Mouse (Mus musculus) kidney, embryonic 15.5 days (tissue): ENCODE measurements around the gene Cdk4. TPM values are rescaled to one million over a fixed set of nuclear protein-coding genes. Genes with fewer than 3 reads are reported as not detected.

Source experiments
- ATAC-seq: fragments of 200-750 bp; cut with Nextera tagmentation; replicated peaks from 2 replicates; pipeline ENCODE4 v1.8.0; 2017; ENCODE audit warnings: moderate TSS enrichment; ENCODE audit not compliant: low FRiP score
- H3K27ac ChIP-seq: fragments of 300-500 bp; sonication (generic); 2 replicates; pipeline ENCODE4 v1.5.1; 2015; ENCODE audit warnings: mild to moderate bottlenecking, inconsistent platforms
- H3K27me3 ChIP-seq: fragments of 300-500 bp; sonication (generic); 2 replicates; pipeline ENCODE4 v1.6.1; 2015; ENCODE audit warnings: inconsistent platforms
- H3K36me3 ChIP-seq: fragments of 300-500 bp; sonication (generic); 2 replicates; pipeline ENCODE4 v1.6.1; 2015; ENCODE audit warnings: inconsistent platforms
- H3K4me1 ChIP-seq: fragments of 300-500 bp; sonication (generic); 2 replicates; pipeline ENCODE4 v1.6.1; 2015; ENCODE audit warnings: inconsistent platforms
- H3K4me2 ChIP-seq: fragments of 300-500 bp; sonication (generic); 2 replicates; pipeline ENCODE4 v1.6.1; 2015; ENCODE audit warnings: moderate library complexity, mild to moderate bottlenecking, inconsistent platforms
- H3K4me3 ChIP-seq: fragments of 300-500 bp; sonication (generic); replicated peaks from 2 replicates; pipeline ENCODE4 v1.5.1; 2015; ENCODE audit warnings: mild to moderate bottlenecking, inconsistent platforms
- H3K9ac ChIP-seq: fragments of 300-500 bp; sonication (generic); 2 replicates; pipeline ENCODE4 v1.6.1; 2015; ENCODE audit warnings: mild to moderate bottlenecking, inconsistent platforms
- H3K9me3 ChIP-seq: fragments of 300-500 bp; sonication (generic); replicated peaks from 2 replicates; pipeline ENCODE4 v1.6.1; 2016; ENCODE audit warnings: inconsistent platforms
- whole genome bisulfite sequencing: fragments of 180-500 bp; shearing (Covaris S2); methylation state at CpG from one replicate; pipeline ENCODE4 v1.1.7; 2015; ENCODE audit warnings: mixed read lengths; 5-methylcytosine and 5-hydroxymethylcytosine counted together
- polyA plus RNA-seq: library from polyadenylated mRNA; unstranded; fragments of >200 nt; fragmentation: Nextera tagmentation; extraction: Ambion mirVana; gene quantifications from 2 replicates; pipeline ENCODE4 v1.2.1, GENCODE M21; 2015

Gene Cdk4
- polyA plus RNA-seq, 1 experiment from 2014 or later: 1,852 TPM

- no peak for ATAC-seq
- H3K9ac ChIP-seq: no peak overlapping the region
- no peak overlapping the region for H3K4me3 ChIP-seq
- 45% methylated on average over 4 of the region's 4 CpGs for WGBS
- H3K4me2 ChIP-seq: no peak overlapping the region
- H3K4me1 ChIP-seq: peaks cover 23% of the 10 kb centered on the region
- H3K27ac ChIP-seq: no peak overlapping the region
- H3K36me3 ChIP-seq: peaks cover 27% of the 10 kb centered on the region
- H3K27me3 ChIP-seq: peaks cover 64% of the 10 kb centered on the region
- H3K9me3 ChIP-seq: no peaks in the 10 kb centered on the region
Measured at GRCm38 (mm10) chr10:127092742-127093141, 29.4 kb downstream of the Cdk4 start.

DNA sequence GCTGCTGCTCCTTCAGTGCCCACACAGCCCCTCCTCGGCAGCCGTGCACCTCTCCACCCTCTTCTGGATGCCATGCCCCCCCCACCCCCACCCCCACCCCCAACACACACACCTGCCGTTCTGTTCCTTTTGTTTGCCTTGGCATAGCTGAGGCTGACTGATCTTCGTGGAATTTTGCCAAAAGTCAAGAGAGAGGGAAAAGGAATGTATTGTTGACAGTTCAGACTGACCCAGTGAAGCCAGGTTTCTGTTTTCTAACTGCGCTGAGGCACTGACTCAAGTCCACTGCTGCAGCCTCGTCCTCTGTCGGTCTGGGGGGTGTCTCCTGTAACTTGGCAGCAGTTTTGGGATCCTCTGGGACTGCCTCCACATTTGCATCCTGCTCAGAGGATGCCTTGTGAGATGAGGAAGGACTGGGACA lies 31.1 kb downstream of the Cdk4 start:
- no peak overlapping the region for H3K4me2 ChIP-seq
- 48% methylated on average over 7 of the region's 7 CpGs for WGBS
- peaks cover 48% of the 10 kb centered on the region for H3K27me3 ChIP-seq
- no peak overlapping the region for H3K27ac ChIP-seq
- H3K4me3 ChIP-seq: no peak overlapping the region
- H3K9me3 ChIP-seq: no peaks in the 10 kb centered on the region
- no peak for ATAC-seq
- H3K36me3 ChIP-seq: peaks cover 43% of the 10 kb centered on the region
- peaks cover 23% of the 10 kb centered on the region for H3K4me1 ChIP-seq
- no peak overlapping the region for H3K9ac ChIP-seq

DNA sequence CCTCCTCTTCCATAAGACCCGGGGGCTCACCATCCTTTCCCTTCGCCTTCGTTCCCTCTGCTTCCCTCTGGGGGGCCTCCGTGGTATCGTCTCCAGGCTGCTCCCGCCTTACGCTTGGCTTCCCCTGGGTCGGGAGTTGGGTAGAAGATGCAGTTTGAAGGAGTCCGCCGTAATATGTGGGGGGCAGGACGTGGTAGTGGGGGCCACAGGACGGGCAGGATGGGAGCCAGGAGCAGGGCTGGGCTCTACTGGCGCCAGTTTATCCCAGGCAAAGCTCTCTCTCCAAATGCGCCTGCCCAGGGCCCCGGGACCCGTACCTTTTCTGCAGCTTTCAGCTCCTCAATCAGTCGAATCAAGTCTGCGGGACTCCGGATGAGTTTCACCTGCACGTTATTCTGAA lies 35.2 kb downstream of the Cdk4 start:
- Histone ChIP-seq H3K27ac (no peak overlapping the region), H3K27me3 (peaks cover 7% of the 10 kb centered on the region), H3K4me1 (peaks cover 5% of the 10 kb centered on the region), H3K4me3 (no peak overlapping the region), H3K36me3 (peaks cover 53% of the 10 kb centered on the region), H3K9ac (no peak overlapping the region), H3K4me2 (no peak overlapping the region), H3K9me3 (no peaks in the 10 kb centered on the region)
- WGBS: 82% methylated on average over 20 of the region's 20 CpGs
- ATAC-seq: no peak

- no peak for ATAC-seq
- H3K27me3 ChIP-seq: 0 out of 2 replicates have a peak, but pooled peaks cover under 1% of the 10 kb centered on the region
- H3K9ac ChIP-seq: no peak overlapping the region
- WGBS: 84% methylated on average over 10 of the region's 10 CpGs
- H3K4me3 ChIP-seq: no peak overlapping the region
- H3K4me1 ChIP-seq: peaks cover 5% of the 10 kb centered on the region
- no peaks in the 10 kb centered on the region for H3K9me3 ChIP-seq
- no peak overlapping the region for H3K27ac ChIP-seq
- no peak overlapping the region for H3K4me2 ChIP-seq
- peaks cover 53% of the 10 kb centered on the region for H3K36me3 ChIP-seq
Measured at GRCm38 (mm10) chr10:127099191-127099590, 35.9 kb downstream of the Cdk4 start.

GRCm38 (mm10) chr10:127099868-127100267 lies 36.5 kb downstream of the Cdk4 start:
- Histone ChIP-seq H3K9me3 (no peaks in the 10 kb centered on the region), H3K9ac (no peak overlapping the region), H3K4me2 (no peak overlapping the region), H3K27ac (no peak overlapping the region), H3K4me1 (peaks cover 2% of the 10 kb centered on the region), H3K27me3 (no peaks in the 10 kb centered on the region), H3K4me3 (no peak overlapping the region), H3K36me3 (peaks cover 53% of the 10 kb centered on the region)
- ATAC-seq: no peak
- WGBS: 89% methylated on average over 15 of the region's 15 CpGs

DNA sequence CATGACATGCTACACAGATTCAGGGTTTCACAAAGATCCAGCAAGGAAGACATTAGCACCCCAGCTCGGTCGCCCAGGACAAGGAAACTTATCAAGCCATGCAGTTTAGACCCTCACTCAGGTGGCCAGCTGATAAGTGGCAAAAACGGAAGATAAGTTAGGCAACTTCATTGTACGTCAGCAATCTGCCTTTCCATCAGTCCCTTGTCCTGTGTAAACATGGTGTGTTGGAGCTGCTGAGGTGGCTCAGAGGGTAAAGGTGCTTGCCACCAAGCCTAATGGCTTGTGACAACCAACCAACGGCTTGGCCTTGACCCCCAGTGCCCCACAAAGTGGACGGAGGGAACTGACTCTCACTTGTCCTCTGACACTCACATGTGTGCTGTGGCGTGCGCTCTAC lies 37.1 kb downstream of the Cdk4 start:
- H3K27ac ChIP-seq: no peak overlapping the region
- no peaks in the 10 kb centered on the region for H3K4me1 ChIP-seq
- no peak overlapping the region for H3K9ac ChIP-seq
- H3K4me2 ChIP-seq: no peak overlapping the region
- no peak overlapping the region for H3K4me3 ChIP-seq
- H3K36me3 ChIP-seq: peaks cover 49% of the 10 kb centered on the region
- no peaks in the 10 kb centered on the region for H3K9me3 ChIP-seq
- no peaks in the 10 kb centered on the region for H3K27me3 ChIP-seq
- ATAC-seq: no peak
- WGBS: 81% methylated on average over 8 of the region's 8 CpGs

GRCm38 (mm10) chr10:127101151-127101550 lies 37.8 kb downstream of the Cdk4 start:
- 84% methylated on average over 6 of the region's 6 CpGs for WGBS
- no peak overlapping the region for H3K9ac ChIP-seq
- ATAC-seq: no peak
- no peak overlapping the region for H3K4me3 ChIP-seq
- no peak overlapping the region for H3K27ac ChIP-seq
- no peaks in the 10 kb centered on the region for H3K27me3 ChIP-seq
- no peaks in the 10 kb centered on the region for H3K4me1 ChIP-seq
- no peak overlapping the region for H3K4me2 ChIP-seq
- no peaks in the 10 kb centered on the region for H3K9me3 ChIP-seq
- peaks cover 41% of the 10 kb centered on the region for H3K36me3 ChIP-seq

- no peak overlapping the region for H3K4me2 ChIP-seq
- no peaks in the 10 kb centered on the region for H3K4me1 ChIP-seq
- no peaks in the 10 kb centered on the region for H3K9me3 ChIP-seq
- peaks cover 28% of the 10 kb centered on the region for H3K36me3 ChIP-seq
- H3K4me3 ChIP-seq: no peak overlapping the region
- WGBS: 76% methylated on average over 7 of the region's 7 CpGs
- no peak overlapping the region for H3K27ac ChIP-seq
- H3K27me3 ChIP-seq: no peaks in the 10 kb centered on the region
- no peak for ATAC-seq
- no peak overlapping the region for H3K9ac ChIP-seq
Measured at GRCm38 (mm10) chr10:127103631-127104030, 40.3 kb downstream of the Cdk4 start.

DNA sequence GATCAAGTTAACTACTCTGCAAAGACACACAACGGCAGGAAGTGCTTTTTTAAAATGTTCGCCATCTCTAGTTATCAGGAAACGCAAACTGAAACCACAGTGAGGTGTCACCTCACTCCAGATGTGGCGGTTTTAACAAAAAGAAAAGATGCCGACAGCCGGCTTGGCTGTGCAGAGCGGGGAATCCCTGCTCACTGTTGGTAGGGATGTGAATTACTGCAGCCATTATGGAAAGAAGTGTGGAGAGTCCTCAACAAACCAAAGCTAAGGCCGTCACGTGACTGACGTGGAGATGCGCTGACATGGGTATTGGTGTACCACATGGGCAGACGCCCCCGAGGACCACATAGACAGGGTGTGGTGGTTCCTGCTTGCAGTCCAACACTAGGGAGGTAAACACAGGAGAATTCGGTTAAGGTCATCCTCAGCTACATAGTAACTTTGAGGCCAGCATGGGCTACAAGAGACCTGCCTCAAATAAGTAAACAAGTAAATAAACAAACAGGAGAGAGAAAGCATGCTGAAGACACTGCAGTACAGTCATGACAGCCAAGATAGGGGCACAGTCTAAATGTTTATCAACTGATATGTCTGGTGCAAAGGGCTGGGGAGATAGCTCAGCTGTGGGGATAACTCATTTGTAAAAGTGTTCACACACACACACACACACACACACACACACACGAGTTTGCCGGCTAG lies 44.4 kb downstream of the Cdk4 start:
- no peak overlapping the region for H3K4me3 ChIP-seq
- H3K27me3 ChIP-seq: no peaks in the 10 kb centered on the region
- H3K4me1 ChIP-seq: no peaks in the 10 kb centered on the region
- 89% methylated on average over 16 of the region's 16 CpGs for WGBS
- no peak overlapping the region for H3K9ac ChIP-seq
- peaks cover 24% of the 10 kb centered on the region for H3K36me3 ChIP-seq
- no peak overlapping the region for H3K27ac ChIP-seq
- no peak for ATAC-seq
- H3K9me3 ChIP-seq: no peaks in the 10 kb centered on the region
- H3K4me2 ChIP-seq: no peak overlapping the region

- H3K9ac ChIP-seq: no peak overlapping the region
- ATAC-seq: no peak
Measured at GRCm38 (mm10) chr10:127108262-127108583, 44.9 kb downstream of the Cdk4 start.

GRCm38 (mm10) chr10:127111001-127111887 lies 47.9 kb downstream of the Cdk4 start:
- H3K27ac ChIP-seq: no peak overlapping the region
- peaks cover 45% of the 10 kb centered on the region for H3K36me3 ChIP-seq
- H3K4me1 ChIP-seq: no peaks in the 10 kb centered on the region
- no peak overlapping the region for H3K4me3 ChIP-seq
- no peaks in the 10 kb centered on the region for H3K9me3 ChIP-seq
- no peak for ATAC-seq
- H3K9ac ChIP-seq: no peak overlapping the region
- no peaks in the 10 kb centered on the region for H3K27me3 ChIP-seq
- no peak overlapping the region for H3K4me2 ChIP-seq
- 89% methylated on average over 15 of the region's 15 CpGs for WGBS

More at GRCm38 (mm10) chr10:127108262-127108583, 44.9 kb downstream of the Cdk4 start:
- H3K27ac ChIP-seq: no peak overlapping the region
- H3K27me3 ChIP-seq: no peaks in the 10 kb centered on the region
- no peak overlapping the region for H3K4me3 ChIP-seq
- 80% methylated on average over 3 of the region's 3 CpGs for WGBS
- no peak overlapping the region for H3K4me2 ChIP-seq
- no peaks in the 10 kb centered on the region for H3K9me3 ChIP-seq
- peaks cover 29% of the 10 kb centered on the region for H3K36me3 ChIP-seq
- H3K4me1 ChIP-seq: no peaks in the 10 kb centered on the region

DNA sequence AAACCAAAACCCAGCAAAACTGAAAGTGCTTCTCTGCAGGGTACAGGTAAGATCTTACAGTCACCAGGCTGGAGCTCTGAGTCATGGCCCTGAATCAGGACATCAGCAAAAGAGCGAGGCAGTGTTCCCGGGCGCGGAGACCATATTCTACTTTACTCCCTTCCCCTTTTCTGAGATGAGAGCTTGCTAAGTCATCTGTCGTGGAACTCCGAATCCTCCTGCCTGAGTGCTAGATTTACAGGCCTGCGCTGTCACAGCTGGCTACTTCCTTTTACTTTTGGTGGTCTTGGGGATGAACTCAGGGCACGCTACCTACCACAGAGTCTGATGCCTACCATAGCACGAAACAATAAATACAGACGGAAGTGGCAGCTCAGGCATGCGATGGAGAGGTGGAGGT lies 51.1 kb downstream of the Cdk4 start:
- no peaks in the 10 kb centered on the region for H3K9me3 ChIP-seq
- no peak overlapping the region for H3K4me3 ChIP-seq
- no peak for ATAC-seq
- peaks cover 64% of the 10 kb centered on the region for H3K36me3 ChIP-seq
- 83% methylated on average over 11 of the region's 11 CpGs for WGBS
- no peaks in the 10 kb centered on the region for H3K4me1 ChIP-seq
- H3K27ac ChIP-seq: no peak overlapping the region
- H3K4me2 ChIP-seq: no peak overlapping the region
- no peak overlapping the region for H3K9ac ChIP-seq
- no peaks in the 10 kb centered on the region for H3K27me3 ChIP-seq
